Mouse (Mus musculus) intestine, postnatal 0 days (tissue): Measurements from ENCODE around the gene Plekha6. TPM values are rescaled to one million over a fixed set of nuclear protein-coding genes. Genes with fewer than 3 reads are reported as not detected.

Source experiments
- ATAC-seq: fragments of 200-750 bp; cut with Nextera tagmentation; 2 replicates; pipeline ENCODE4 v1.8.0; 2017; ENCODE audit warnings: mild to moderate bottlenecking, moderate TSS enrichment, moderate library complexity
- H3K27ac ChIP-seq: fragments of 300-500 bp; sonication (generic); 2 replicates; pipeline ENCODE4 v1.5.1; 2014; ENCODE audit warnings: mild to moderate bottlenecking, low read depth, low read length, moderate library complexity
- H3K27me3 ChIP-seq: fragments of 300-500 bp; sonication (generic); replicated peaks from 2 replicates; pipeline ENCODE4 v1.6.1; 2014; ENCODE audit warnings: low read length, mixed read lengths; ENCODE audit not compliant: control insufficient read depth, insufficient read depth
- H3K36me3 ChIP-seq: fragments of 300-500 bp; sonication (generic); 2 replicates; pipeline ENCODE4 v1.6.1; 2014; ENCODE audit warnings: mild to moderate bottlenecking, moderate library complexity; ENCODE audit not compliant: control insufficient read depth, insufficient read depth
- H3K4me1 ChIP-seq: fragments of 300-500 bp; sonication (generic); replicated peaks from 2 replicates; pipeline ENCODE4 v1.6.1; 2014; ENCODE audit warnings: antibody characterized with exemption, low read length, mixed read lengths; ENCODE audit not compliant: control insufficient read depth, insufficient read depth
- H3K4me2 ChIP-seq: fragments of 300-500 bp; sonication (generic); replicated peaks from 2 replicates; pipeline ENCODE4 v1.6.1; 2014; ENCODE audit warnings: low read depth, mild to moderate bottlenecking, moderate library complexity
- H3K4me3 ChIP-seq: fragments of 300-500 bp; sonication (generic); 2 replicates; pipeline ENCODE4 v1.5.1; 2014; ENCODE audit warnings: low read depth, low read length
- H3K9ac ChIP-seq: fragments of 300-500 bp; sonication (generic); 2 replicates; pipeline ENCODE4 v1.6.1; 2014; ENCODE audit warnings: mild to moderate bottlenecking, low read depth, low read length
- H3K9me3 ChIP-seq: fragments of 300-500 bp; sonication (generic); 2 replicates; pipeline ENCODE4 v1.6.1; 2016; ENCODE audit warnings: mixed run types; ENCODE audit not compliant: control insufficient read depth
- CTCF ChIP-seq: sonication (generic); IDR thresholded peaks from 2 replicates; pipeline ENCODE4 v1.5.1; 2016; ENCODE audit warnings: low read depth, mild to moderate bottlenecking, control low read depth, antibody characterized with exemption, moderate library complexity
- WGBS: fragments of 180-500 bp; shearing (Covaris S2); extraction: QIAGEN DNeasy Blood & Tissue Kit; methylation state at CpG from one replicate; pipeline ENCODE4 v1.1.7; 2014; 5-methylcytosine and 5-hydroxymethylcytosine counted together
- polyA plus RNA-seq: library from polyadenylated mRNA; unstranded; fragments of >200 nt; fragmentation: Nextera tagmentation; extraction: Ambion mirVana; gene quantifications from 2 replicates; pipeline ENCODE4 v1.2.1, GENCODE M21; 2015

Gene Plekha6
- polyA plus RNA-seq, 1 experiment from 2014 or later: 7.5 TPM

- Histone ChIP-seq H3K4me2 (no peak overlapping the region), H3K4me1 (no peaks in the 10 kb centered on the region), H3K9ac (no peak overlapping the region), H3K36me3 (peaks cover 56% of the 10 kb centered on the region), H3K9me3 (no peaks in the 10 kb centered on the region), H3K4me3 (no peak overlapping the region), H3K27ac (no peak overlapping the region), H3K27me3 (no peaks in the 10 kb centered on the region)
- no peak for TF ChIP-seq CTCF
- 69% methylated on average over 11 of the region's 11 CpGs for WGBS
- no peak for ATAC-seq
Observed at GRCm38 (mm10) chr1:133279632-133280093, 115.7 kb downstream of the Plekha6 start.

GRCm38 (mm10) chr1:133280537-133280936, 116.5 kb downstream of the Plekha6 start:
- 90% methylated on average over 2 of the region's 2 CpGs for WGBS
- TF ChIP-seq CTCF: no peak
- Histone ChIP-seq H3K9me3 (no peaks in the 10 kb centered on the region), H3K4me1 (no peaks in the 10 kb centered on the region), H3K27me3 (no peaks in the 10 kb centered on the region), H3K9ac (no peak overlapping the region), H3K27ac (no peak overlapping the region), H3K4me3 (no peak overlapping the region), H3K4me2 (no peak overlapping the region), H3K36me3 (peaks cover 57% of the 10 kb centered on the region)
- ATAC-seq: no peak

GRCm38 (mm10) chr1:133285907-133286306, 121.9 kb downstream of the Plekha6 start:
- no peak for TF ChIP-seq CTCF
- 0 out of 2 replicates have a peak overlapping the region, but pooled peaks have one; percentile 3 for H3K9ac ChIP-seq
- H3K4me2 ChIP-seq: no peak overlapping the region
- no peak overlapping the region for H3K4me3 ChIP-seq
- peaks cover 70% of the 10 kb centered on the region for H3K36me3 ChIP-seq
- ATAC-seq: peak; percentile 63
- H3K9me3 ChIP-seq: no peaks in the 10 kb centered on the region
- H3K4me1 ChIP-seq: 0 out of 2 replicates have a peak, but pooled peaks cover 4% of the 10 kb centered on the region
- 75% methylated on average over 7 of the region's 7 CpGs for WGBS
- H3K27ac ChIP-seq: no peak overlapping the region
- no peaks in the 10 kb centered on the region for H3K27me3 ChIP-seq

- no peak for TF ChIP-seq CTCF
- peaks cover 67% of the 10 kb centered on the region for H3K36me3 ChIP-seq
- H3K4me3 ChIP-seq: no peak overlapping the region
- no peak overlapping the region for H3K9ac ChIP-seq
- H3K27ac ChIP-seq: no peak overlapping the region
- no peak overlapping the region for H3K4me2 ChIP-seq
- WGBS: 87% methylated on average over 4 of the region's 4 CpGs
- H3K9me3 ChIP-seq: no peaks in the 10 kb centered on the region
- no peaks in the 10 kb centered on the region for H3K27me3 ChIP-seq
- no peak for ATAC-seq
- H3K4me1 ChIP-seq: 0 out of 2 replicates have a peak, but pooled peaks cover 4% of the 10 kb centered on the region
Observed at GRCm38 (mm10) chr1:133287051-133287450, 123.0 kb downstream of the Plekha6 start.

- 85% methylated on average over 12 of the region's 12 CpGs for WGBS
- Histone ChIP-seq H3K9me3 (no peaks in the 10 kb centered on the region), H3K4me1 (0 out of 2 replicates have a peak, but pooled peaks cover 4% of the 10 kb centered on the region), H3K27ac (no peak overlapping the region), H3K4me3 (no peak overlapping the region), H3K27me3 (no peaks in the 10 kb centered on the region), H3K4me2 (no peak overlapping the region), H3K9ac (no peak overlapping the region), H3K36me3 (peaks cover 67% of the 10 kb centered on the region)
- no peak for TF ChIP-seq CTCF
- ATAC-seq: no peak
Observed at GRCm38 (mm10) chr1:133287880-133288279, 123.9 kb downstream of the Plekha6 start.

GRCm38 (mm10) chr1:133291888-133292287, 127.9 kb downstream of the Plekha6 start:
- no peak overlapping the region for H3K27ac ChIP-seq
- peaks cover 82% of the 10 kb centered on the region for H3K36me3 ChIP-seq
- WGBS: 88% methylated on average over 6 of the region's 6 CpGs
- ATAC-seq: no peak
- no peaks in the 10 kb centered on the region for H3K27me3 ChIP-seq
- no peak overlapping the region for H3K4me3 ChIP-seq
- H3K9ac ChIP-seq: no peak overlapping the region
- H3K9me3 ChIP-seq: no peaks in the 10 kb centered on the region
- H3K4me1 ChIP-seq: no peaks in the 10 kb centered on the region
- TF ChIP-seq CTCF: no peak
- H3K4me2 ChIP-seq: no peak overlapping the region

- H3K4me2 ChIP-seq: no peak overlapping the region
- no peaks in the 10 kb centered on the region for H3K27me3 ChIP-seq
- H3K27ac ChIP-seq: no peak overlapping the region
- no peak for ATAC-seq
- no peaks in the 10 kb centered on the region for H3K4me1 ChIP-seq
- peak; percentile 49 for TF ChIP-seq CTCF
- H3K9me3 ChIP-seq: no peaks in the 10 kb centered on the region
- no peak overlapping the region for H3K9ac ChIP-seq
- H3K36me3 ChIP-seq: peaks cover 79% of the 10 kb centered on the region
- no peak overlapping the region for H3K4me3 ChIP-seq
Observed at GRCm38 (mm10) chr1:133292608-133293007, 128.6 kb downstream of the Plekha6 start.
